Mouse (Mus musculus) heart, adult 2 months (tissue): ENCODE results near the gene Lamtor1. TPM values are rescaled to one million over a fixed set of nuclear protein-coding genes. Genes with fewer than 3 reads are reported as not detected.
"Not testable (repeated sequence)": the region's sequence is repeated elsewhere in the genome, so short reads cannot be mapped to it uniquely, and the experiment has no call there.

Experiments
- DNase-seq, 2 experiments: peaks; one replicate each; pipeline ENCODE4 v3.0.0; 2021
- H3K27ac ChIP-seq: fragments of 200-600 bp; 2 replicates; pipeline ENCODE4 v1.8.1; 2022
- H3K27me3 ChIP-seq: fragments of 200-500 bp; 2 replicates; pipeline ENCODE4 v1.6.1; 2012; ENCODE audit warnings: mild to moderate bottlenecking, low read length, inconsistent platforms, mixed read lengths; ENCODE audit not compliant: control insufficient read depth, insufficient read depth
- H3K36me3 ChIP-seq: fragments of 200-500 bp; 2 replicates; pipeline ENCODE4 v1.6.1; 2012; ENCODE audit warnings: low read length, inconsistent platforms; ENCODE audit not compliant: control insufficient read depth, insufficient read depth
- H3K4me1 ChIP-seq: fragments of 200-500 bp; 2 replicates; pipeline ENCODE4 v1.6.1; 2011; ENCODE audit warnings: low read length; ENCODE audit not compliant: control insufficient read depth, insufficient read depth
- H3K4me3 ChIP-seq: fragments of 200-600 bp; 2 replicates; pipeline ENCODE4 v1.8.1; 2022
- H3K79me2 ChIP-seq: fragments of 200-500 bp; replicated peaks from 2 replicates; pipeline ENCODE4 v1.6.1; 2012; ENCODE audit warnings: mild to moderate bottlenecking, inconsistent platforms, low read length, moderate library complexity, mixed read lengths; ENCODE audit not compliant: control insufficient read depth, insufficient read depth
- H3K9ac ChIP-seq: fragments of 200-500 bp; 2 replicates; pipeline ENCODE4 v1.6.1; 2012; ENCODE audit warnings: low read depth, mild to moderate bottlenecking, control low read depth, inconsistent platforms, low read length, mixed read lengths
- CTCF ChIP-seq: fragments of 200-600 bp; IDR thresholded peaks from 2 replicates; pipeline ENCODE4 v1.8.1; 2022; ENCODE audit warnings: antibody characterized with exemption, mild to moderate bottlenecking, moderate library complexity
- EP300 ChIP-seq: fragments of 200-500 bp; IDR thresholded peaks from 2 replicates; pipeline ENCODE4 v1.6.1; 2011; ENCODE audit warnings: low read depth, low read length, control low read depth; ENCODE audit not compliant: insufficient read depth
- POLR2A ChIP-seq: fragments of 200-500 bp; IDR thresholded peaks from 2 replicates; pipeline ENCODE4 v1.6.1; 2011; ENCODE audit warnings: mild to moderate bottlenecking, low read depth, low read length, control low read depth; ENCODE audit not compliant: insufficient read depth
- WGBS: fragments of 180-500 bp; shearing (Covaris S2); methylation state at CpG from one replicate; pipeline ENCODE4 v1.1.7; 2018; 5-methylcytosine and 5-hydroxymethylcytosine counted together
- intact Hi-C: fragments of 180-260 bp; cut with DNase I; formaldehyde crosslinking; loops from one replicate; pipeline ENCODE4 v1.15.1; 2025
- polyA plus RNA-seq: library from polyadenylated mRNA; depleted of rRNA; stranded (reverse); fragments of >200 nt; gene quantifications from 2 replicates; pipeline ENCODE4 v1.2.3, GENCODE M21; 2012
- total RNA-seq, 2 experiments: library from RNA; stranded (reverse); gene quantifications; 2 replicates each; pipeline ENCODE4 v1.2.3; 2021

Gene Lamtor1
- total and polyA plus RNA-seq, 3 experiments, result 104 to 244 (median 125) TPM

GRCm38 (mm10) chr7:101936996-101937395 is 31.3 kb downstream of the Lamtor1 start:
- no peak for DNase-seq
- intact Hi-C loops, result no loop called here
- H3K79me2 ChIP-seq, result peaks cover 2% of the 10 kb centered on the region
- H3K27me3 ChIP-seq, result no peaks in the 10 kb centered on the region
- H3K27ac ChIP-seq, result no peak overlapping the region
- H3K9ac ChIP-seq, result no peak overlapping the region
- no peaks in the 10 kb centered on the region; the same call in 1 of the 2 replicates for H3K4me1 ChIP-seq
- WGBS, result 93% methylated on average over 4 of the region's 4 CpGs
- TF ChIP-seq EP300, result no peak
- no peak for TF ChIP-seq CTCF
- no peak for TF ChIP-seq POLR2A
- no peaks in the 10 kb centered on the region; the same call in 1 of the 2 replicates for H3K36me3 ChIP-seq
- no peak overlapping the region for H3K4me3 ChIP-seq

GRCm38 (mm10) chr7:101937569-101937968 is 31.9 kb downstream of the Lamtor1 start:
- H3K79me2 ChIP-seq, result peaks cover 2% of the 10 kb centered on the region
- no peak for DNase-seq
- no peaks in the 10 kb centered on the region for H3K27me3 ChIP-seq
- WGBS, result 76% methylated on average over 4 of the region's 4 CpGs
- H3K9ac ChIP-seq, result no peak overlapping the region
- no peak overlapping the region for H3K27ac ChIP-seq
- TF ChIP-seq POLR2A (no peak), EP300 (no peak)
- no peaks in the 10 kb centered on the region; the same call in 1 of the 2 replicates for H3K36me3 ChIP-seq
- intact Hi-C loops, result no loop called here
- no peaks in the 10 kb centered on the region; the same call in 1 of the 2 replicates for H3K4me1 ChIP-seq
- H3K4me3 ChIP-seq, result no peak overlapping the region

GRCm38 (mm10) chr7:101938348-101938747 is 32.6 kb downstream of the Lamtor1 start:
- intact Hi-C loops, result no loop called here
- DNase-seq, result no peak
- WGBS, result 65% methylated on average over 2 of the region's 2 CpGs
- TF ChIP-seq EP300 (no peak), POLR2A (no peak), CTCF (no peak)
- Histone ChIP-seq H3K79me2 (peaks cover 2% of the 10 kb centered on the region), H3K36me3 (no peaks in the 10 kb centered on the region; the same call in 1 of the 2 replicates), H3K27me3 (no peaks in the 10 kb centered on the region), H3K4me3 (no peak overlapping the region), H3K27ac (no peak overlapping the region), H3K9ac (no peak overlapping the region), H3K4me1 (no peaks in the 10 kb centered on the region; the same call in 1 of the 2 replicates)

- H3K4me3 ChIP-seq, result no peak overlapping the region
- 93% methylated on average over 4 of the region's 4 CpGs for WGBS
- DNase-seq, result no peak
- H3K36me3 ChIP-seq, result no peaks in the 10 kb centered on the region; the same call in 1 of the 2 replicates
- no peak overlapping the region for H3K9ac ChIP-seq
- no peaks in the 10 kb centered on the region for H3K79me2 ChIP-seq
- TF ChIP-seq CTCF (no peak), POLR2A (no peak), EP300 (no peak)
- H3K4me1 ChIP-seq, result no peaks in the 10 kb centered on the region; the same call in 1 of the 2 replicates
- no peaks in the 10 kb centered on the region for H3K27me3 ChIP-seq
- intact Hi-C loops, result no loop called here
- no peak overlapping the region for H3K27ac ChIP-seq
These were observed 34.1 kb downstream of the Lamtor1 start for GRCm38 (mm10) chr7:101939758-101940157.

- DNase-seq, intact Hi-C loops, H3K4me3 ChIP-seq, H3K4me1 ChIP-seq, H3K27me3 ChIP-seq, H3K36me3 ChIP-seq, H3K9ac ChIP-seq, H3K79me2 ChIP-seq, H3K27ac ChIP-seq: not testable (repeated sequence)
- WGBS, result 89% methylated on average over 5 of the region's 5 CpGs
These were observed 43.3 kb downstream of the Lamtor1 start for GRCm38 (mm10) chr7:101949008-101949407.

- 71% methylated on average over 1 of the region's 1 CpGs for WGBS
- TF ChIP-seq EP300 (no peak), CTCF (no peak), POLR2A (no peak)
- Histone ChIP-seq H3K4me3 (no peak overlapping the region), H3K9ac (no peak overlapping the region), H3K27me3 (no peaks in the 10 kb centered on the region), H3K79me2 (peaks cover 3% of the 10 kb centered on the region; the same call in 1 of the 2 replicates), H3K36me3 (no peaks in the 10 kb centered on the region), H3K27ac (no peak overlapping the region), H3K4me1 (peaks cover 2% of the 10 kb centered on the region)
- no peak for DNase-seq
- intact Hi-C loops, result no loop called here
These were observed 45.9 kb downstream of the Lamtor1 start for GRCm38 (mm10) chr7:101951648-101952047.
